30 mouse cellular contexts compared by ENCODE assay signal in the genomic region with DNA sequence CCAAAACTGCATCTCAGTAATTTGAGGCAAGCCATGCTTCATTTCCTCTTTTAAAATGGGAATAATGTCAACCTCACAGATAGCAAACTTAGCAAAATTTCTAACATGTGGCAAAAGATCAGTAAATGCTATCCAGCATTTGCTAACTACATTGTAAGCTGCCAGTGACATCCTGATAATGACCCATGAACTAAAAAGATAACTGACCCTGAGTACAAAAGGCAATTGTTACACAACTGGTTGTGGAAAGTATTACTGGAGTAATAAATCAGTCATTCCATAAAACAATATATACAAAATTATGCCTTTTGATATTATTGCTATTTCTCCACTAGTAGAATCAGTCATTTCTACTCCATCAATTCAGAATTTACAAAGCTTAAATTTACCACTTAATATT. TPM values are rescaled to one million over a fixed set of nuclear protein-coding genes. Genes with fewer than 3 reads are reported as not detected.
DNase-seq lines count a peak whose midpoint lies in the region; ATAC-seq and TF ChIP-seq lines count a peak whose summit lies in the region.
"Had no signal": no experiment of that assay in that cellular context is flagged by ENCODE, and none has a peak within 500 bp of the region (broad histone marks: within the 10 kb centered on the region; RNA-seq: fewer than 3 reads in every experiment).

No protein-coding gene starts in this region.

- ATAC-seq in hindbrain, embryonic 14.5 days (ENCODE audit: low FRiP score), result no peak
- no peak for ATAC-seq in hindbrain, embryonic 16.5 days
- ATAC-seq in neural tube, embryonic 13.5 days (ENCODE audit: low read depth), result no peak
- ATAC-seq in frontal cortex, adult (ENCODE audit: low TSS enrichment), result no peak
- ATAC-seq in inflammation-experienced regulatory T-cells, adult 6 months, result no peak
- ATAC-seq: CD4-positive, CD25-positive, alpha-beta regulatory T cell, adult 4 months; forebrain, embryonic 15.5 days; hindbrain, postnatal 0 days; Patski had no signal

- no peak for TF ChIP-seq RAD21 in MEL (IDR thresholded peaks at IDR 0.05; ENCODE audit: low read depth, low read length)

- TF ChIP-seq POLR2A in MEL (IDR thresholded peaks at IDR 0.05; ENCODE audit: control insufficient read depth in 1 of 2, insufficient read depth in 1 of 2, low read depth in 1 of 2, low read length in 2 of 2, poor library complexity in 1 of 2), result no peak

- peaks cover 29% of the 10 kb centered on the region for H3K4me1 ChIP-seq in hindbrain, embryonic 14.5 days (replicated peaks; ENCODE audit: control insufficient read depth, insufficient read depth, low read length)
- H3K4me1 ChIP-seq in hindbrain, embryonic 16.5 days (ENCODE audit: control insufficient read depth, insufficient read depth, low read depth, low read length), result peaks cover 25% of the 10 kb centered on the region
- peaks cover 33% of the 10 kb centered on the region for H3K4me1 ChIP-seq in neural tube, embryonic 13.5 days (replicated peaks)
- H3K4me1 ChIP-seq in MEL (ENCODE audit: control insufficient read depth in 1 of 2, insufficient read depth in 2 of 2, low read length in 2 of 2), result peaks cover 11 to 21% of the 10 kb centered on the region in 2 experiments

- no peak overlapping the region for H3K4me2 ChIP-seq in hindbrain, embryonic 14.5 days (replicated peaks)
- no peak overlapping the region for H3K4me2 ChIP-seq in hindbrain, embryonic 16.5 days (ENCODE audit: low read length)
- no peak overlapping the region; the same call in 1 of the 2 replicates for H3K4me2 ChIP-seq in neural tube, embryonic 13.5 days
- H3K4me2 ChIP-seq: forebrain, embryonic 12.5 days; forebrain, embryonic 15.5 days; heart, embryonic 11.5 days; heart, embryonic 15.5 days had no signal

- peak; percentile 30 to 33; a peak in 3 of 4 replicates for TF ChIP-seq EP300 in MEL (IDR thresholded peaks at IDR 0.05; ENCODE audit: low read depth in 1 of 2, low read length in 2 of 2)

- H3K27me3 ChIP-seq in hindbrain, embryonic 14.5 days (ENCODE audit: control insufficient read depth, insufficient read depth, low read length), result no peaks in the 10 kb centered on the region
- H3K27me3 ChIP-seq in hindbrain, embryonic 16.5 days (replicated peaks; ENCODE audit: control insufficient read depth, insufficient read depth, low read length), result no peaks in the 10 kb centered on the region
- H3K27me3 ChIP-seq in neural tube, embryonic 13.5 days, result no peaks in the 10 kb centered on the region
- no peaks in the 10 kb centered on the region for H3K27me3 ChIP-seq in MEL (ENCODE audit: control insufficient read depth in 1 of 2, insufficient read depth in 2 of 2, low read length in 2 of 2)
- H3K27me3 ChIP-seq: embryonic facial prominence, embryonic 13.5 days; forebrain, embryonic 12.5 days; forebrain, embryonic 15.5 days; heart, embryonic 15.5 days; Patski had no signal

- H3K9ac ChIP-seq in hindbrain, embryonic 14.5 days, result peak overlapping the region; percentile 45; the same call in 1 of the 2 replicates
- H3K9ac ChIP-seq in hindbrain, embryonic 16.5 days (ENCODE audit: low read depth, low read length), result no peak overlapping the region
- H3K9ac ChIP-seq in neural tube, embryonic 13.5 days, result 0 out of 2 replicates have a peak overlapping the region, but pooled peaks have one; percentile 50
- H3K9ac ChIP-seq in MEL (ENCODE audit: control insufficient read depth, low read depth, low read length, poor library complexity, severe bottlenecking), result no peak overlapping the region
- H3K9ac ChIP-seq: forebrain, embryonic 12.5 days; forebrain, embryonic 15.5 days; heart, embryonic 15.5 days had no signal

- no peak for TF ChIP-seq CTCF in MEL (IDR thresholded peaks at IDR 0.05 in 2 of 3, conservative IDR thresholded peaks at IDR 0.05 in 1 of 3; ENCODE audit: control insufficient read depth in 1 of 3, insufficient read depth in 1 of 3, low read depth in 2 of 3, low read length in 3 of 3, poor library complexity in 1 of 3, severe bottlenecking in 1 of 3)

- H3K27ac ChIP-seq in hindbrain, embryonic 14.5 days, result no peak overlapping the region
- no peak overlapping the region for H3K27ac ChIP-seq in hindbrain, embryonic 16.5 days (ENCODE audit: low read depth, low read length)
- no peak overlapping the region for H3K27ac ChIP-seq in neural tube, embryonic 13.5 days (replicated peaks)
- H3K27ac ChIP-seq in MEL (ENCODE audit: control insufficient read depth, low read depth, low read length) (no peak overlapping the region), macrophage (peak overlapping the region; percentile 86)
- H3K27ac ChIP-seq: embryonic facial prominence, embryonic 10.5 days; embryonic facial prominence, embryonic 13.5 days; forebrain, embryonic 12.5 days; forebrain, embryonic 15.5 days; heart, adult 2 months; heart, embryonic 15.5 days; hindbrain, embryonic 10.5 days; hindbrain, postnatal 0 days had no signal

- H3K36me3 ChIP-seq in hindbrain, embryonic 14.5 days (replicated peaks; ENCODE audit: control insufficient read depth, insufficient read depth), result peaks cover 59% of the 10 kb centered on the region
- H3K36me3 ChIP-seq in hindbrain, embryonic 16.5 days (ENCODE audit: control insufficient read depth, insufficient read depth, low read length), result peaks cover 21% of the 10 kb centered on the region
- H3K36me3 ChIP-seq in neural tube, embryonic 13.5 days, result peaks cover 54% of the 10 kb centered on the region
- H3K36me3 ChIP-seq in MEL (ENCODE audit: control insufficient read depth in 1 of 2, insufficient read depth in 2 of 2, low read length in 2 of 2) (peaks cover 0 to 32% of the 10 kb centered on the region in 2 experiments; a peak in 2 of 4 replicates), macrophage (ENCODE audit: inconsistent target) (peaks cover 30% of the 10 kb centered on the region)

- H3K9me3 ChIP-seq in hindbrain, embryonic 14.5 days (ENCODE audit: control insufficient read depth, low read length), result no peaks in the 10 kb centered on the region
- no peaks in the 10 kb centered on the region for H3K9me3 ChIP-seq in hindbrain, embryonic 16.5 days (ENCODE audit: control insufficient read depth, low read length)
- H3K9me3 ChIP-seq in neural tube, embryonic 13.5 days, result no peaks in the 10 kb centered on the region
- H3K9me3 ChIP-seq in MEL (replicated peaks; ENCODE audit: insufficient read depth, low read length), result no peaks in the 10 kb centered on the region
- H3K9me3 ChIP-seq: embryonic facial prominence, embryonic 10.5 days; embryonic facial prominence, embryonic 13.5 days; forebrain, embryonic 12.5 days; forebrain, embryonic 15.5 days; heart, embryonic 15.5 days; hindbrain, embryonic 10.5 days had no signal

- no peak for DNase-seq in hindbrain, embryonic 14.5 days (ENCODE audit: low spot score)
- DNase-seq in neural tube, embryonic 10.5 days (ENCODE audit: extremely low spot score, low spot score), result no peak
- DNase-seq in MEL (ENCODE audit: low read depth, low spot score), result no peak
- DNase-seq: adrenal gland, postnatal 14 days; cerebellum, adult 11-12 months; cerebellum, adult 8-10 months; cerebellum, postnatal 10 days; cerebellum, postnatal 36 days; embryo, embryonic 11 days; gastrocnemius, postnatal 10 days; gastrocnemius, postnatal 36 days; heart, adult 2 months; heart, postnatal 10 days; heart, postnatal 36 days had no signal

- H3K79me2 ChIP-seq in MEL (ENCODE audit: control insufficient read depth, insufficient read depth, low read length, poor library complexity) (peaks cover 28% of the 10 kb centered on the region), macrophage (ENCODE audit: inconsistent target) (peaks cover 66% of the 10 kb centered on the region)

- H3K4me3 ChIP-seq in hindbrain, embryonic 14.5 days (replicated peaks; ENCODE audit: low read length), result no peak overlapping the region
- no peak overlapping the region for H3K4me3 ChIP-seq in hindbrain, embryonic 16.5 days (ENCODE audit: low read length)
- no peak overlapping the region for H3K4me3 ChIP-seq in neural tube, embryonic 13.5 days
- H3K4me3 ChIP-seq in MEL (ENCODE audit: control insufficient read depth in 1 of 2, insufficient read depth in 1 of 2, low read depth in 2 of 2, low read length in 2 of 2), result no peak overlapping the region
- H3K4me3 ChIP-seq in macrophage (ENCODE audit: inconsistent target), result no peak overlapping the region
- H3K4me3 ChIP-seq: embryonic facial prominence, embryonic 10.5 days; embryonic facial prominence, embryonic 13.5 days; erythroblast, embryonic 14.5 days; forebrain, embryonic 12.5 days; forebrain, embryonic 15.5 days; heart, adult 2 months; heart, embryonic 15.5 days; hindbrain, embryonic 10.5 days had no signal

RNA-seq across cellular contexts. Expression of a gene that starts 3.4 kb away (rescaled TPM):
- 4.6 and 5.6 TPM in 2 replicates for polyA plus RNA-seq in hindbrain, embryonic 14.5 days (2014; fragmentation: Nextera tagmentation; extraction: Ambion mirVana)
- polyA plus RNA-seq in hindbrain, embryonic 16.5 days (2015; fragmentation: Nextera tagmentation; extraction: Ambion mirVana), result 6.5 and 7.1 TPM in 2 replicates
- polyA plus RNA-seq in neural tube, embryonic 13.5 days (2015; fragmentation: Nextera tagmentation; extraction: Ambion mirVana), result 6.2 and 6.9 TPM in 2 replicates
- 31.6 and 37.0 TPM in 2 replicates for total RNA-seq in MEL (2012; rRNA removed)
- polyA plus RNA-seq in MEL (2012; ENCODE audit: insufficient read depth in 1 of 2, insufficient read length in 2 of 2, low read depth in 1 of 2, low replicate concordance in 2 of 2, missing spikeins in 1 of 2), result 10 to 100 TPM; 56.4 to 76.3 TPM
- 100 to 1,000 TPM in 17 of 26 experiments, 10 to 100 TPM in 9; 20.6 to 250 (median 130) TPM for total RNA-seq in macrophage (2018; cell fraction: chromatin; rRNA removed)
- total RNA-seq in macrophage (2018; cell fraction: cytosol; rRNA removed), result 10 to 100 TPM; 16.9 to 87.7 (median 65.3) TPM
- 100 to 1,000 TPM in 10 of 26 experiments, 10 to 100 TPM in 16; 25.6 to 136 (median 96.6) TPM for total RNA-seq in macrophage (2018; cell fraction: nucleus; rRNA removed)
- 40.1 to 48.8 TPM (median 47.2 TPM) in 3 replicates for polyA plus RNA-seq in macrophage (2018)
- polyA plus RNA-seq in inflammation-experienced regulatory T-cells, adult 6 months (2017; shearing (Covaris generic)), result 1 to 10 TPM; 2.5 to 4.6 (median 3.3) TPM

RNA-seq across cellular contexts. Expression of a gene that starts 12.2 kb away (rescaled TPM):
- 1.7 and 2.5 TPM in 2 replicates for polyA plus RNA-seq in hindbrain, embryonic 14.5 days (2014; fragmentation: Nextera tagmentation; extraction: Ambion mirVana)
- polyA plus RNA-seq in hindbrain, embryonic 16.5 days (2015; fragmentation: Nextera tagmentation; extraction: Ambion mirVana), result 1.7 and 2.7 TPM in 2 replicates
- 1.2 TPM in 2 replicates for polyA plus RNA-seq in neural tube, embryonic 13.5 days (2015; fragmentation: Nextera tagmentation; extraction: Ambion mirVana)
- 0.72 and 0.81 TPM in 2 replicates for total RNA-seq in MEL (2012; rRNA removed)
- polyA plus RNA-seq in MEL (2012; ENCODE audit: insufficient read depth in 1 of 2, insufficient read length in 2 of 2, low read depth in 1 of 2, low replicate concordance in 2 of 2, missing spikeins in 1 of 2) (1 to 10 TPM in 1 of 2 experiments, not detected in 1; 1.3 TPM), macrophage (2018) (1.1 to 1.4 TPM (median 1.2 TPM) in 3 replicates)
- total RNA-seq in macrophage (2018; cell fraction: chromatin; rRNA removed), result 10 to 100 TPM in 12 of 26 experiments, 1 to 10 TPM in 14; 2.1 to 26.6 (median 9.3) TPM
- 1 to 10 TPM in 20 of 26 experiments, under 1 TPM in 6; 0.29 to 2.5 (median 1.3) TPM for total RNA-seq in macrophage (2018; cell fraction: cytosol; rRNA removed)
- total RNA-seq in macrophage (2018; cell fraction: nucleus; rRNA removed), result 10 to 100 TPM in 3 of 26 experiments, 1 to 10 TPM in 23; 1.7 to 11.6 (median 5.5) TPM
- 1 to 10 TPM in 2 of 3 experiments, under 1 TPM in 1; 0.58 to 2.1 (median 1.1) TPM for polyA plus RNA-seq in inflammation-experienced regulatory T-cells, adult 6 months (2017; shearing (Covaris generic))
- polyA plus RNA-seq: erythroblast, embryonic 14.5 days had no signal

RNA-seq across cellular contexts. Expression of a gene that starts 12.7 kb away (rescaled TPM):
- 1.6 and 2.4 TPM in 2 replicates for polyA plus RNA-seq in hindbrain, embryonic 14.5 days (2014; fragmentation: Nextera tagmentation; extraction: Ambion mirVana)
- polyA plus RNA-seq in hindbrain, embryonic 16.5 days (2015; fragmentation: Nextera tagmentation; extraction: Ambion mirVana), result 1.1 and 2.3 TPM in 2 replicates
- 3.2 and 4.3 TPM in 2 replicates for polyA plus RNA-seq in neural tube, embryonic 13.5 days (2015; fragmentation: Nextera tagmentation; extraction: Ambion mirVana)
- total RNA-seq in MEL (2012; rRNA removed), result 7.1 and 10.9 TPM in 2 replicates
- polyA plus RNA-seq in MEL (2012; ENCODE audit: insufficient read depth in 1 of 2, insufficient read length in 2 of 2, low read depth in 1 of 2, low replicate concordance in 2 of 2, missing spikeins in 1 of 2) (10 to 100 TPM in 1 of 2 experiments, not detected in 1; 15.3 TPM), macrophage (2018) (0.75 to 2.7 TPM (median 1.7 TPM) in 3 replicates)
- 1 to 10 TPM in 4 of 26 experiments, under 1 TPM in 1, not detected in 21; 0.98 to 1.4 (median 1.3) TPM for total RNA-seq in macrophage (2018; cell fraction: chromatin; rRNA removed)
- total RNA-seq in macrophage (2018; cell fraction: cytosol; rRNA removed), result 1 to 10 TPM in 21 of 26 experiments, under 1 TPM in 5; 0.47 to 2.3 (median 1.5) TPM
- 1 to 10 TPM in 3 of 26 experiments, under 1 TPM in 10, not detected in 13; 0.40 to 5.6 (median 0.67) TPM for total RNA-seq in macrophage (2018; cell fraction: nucleus; rRNA removed)
- 1 to 10 TPM; 1.3 to 2.8 (median 2.5) TPM for polyA plus RNA-seq in inflammation-experienced regulatory T-cells, adult 6 months (2017; shearing (Covaris generic))

RNA-seq across cellular contexts. Expression of a gene that starts 13.7 kb away (rescaled TPM):
- 418 and 454 TPM in 2 replicates for polyA plus RNA-seq in hindbrain, embryonic 14.5 days (2014; fragmentation: Nextera tagmentation; extraction: Ambion mirVana)
- 343 and 349 TPM in 2 replicates for polyA plus RNA-seq in hindbrain, embryonic 16.5 days (2015; fragmentation: Nextera tagmentation; extraction: Ambion mirVana)
- polyA plus RNA-seq in neural tube, embryonic 13.5 days (2015; fragmentation: Nextera tagmentation; extraction: Ambion mirVana), result 411 and 432 TPM in 2 replicates
- 5,378 and 5,815 TPM in 2 replicates for total RNA-seq in MEL (2012; rRNA removed)
- polyA plus RNA-seq in MEL (2012; ENCODE audit: insufficient read depth in 1 of 2, insufficient read length in 2 of 2, low read depth in 1 of 2, low replicate concordance in 2 of 2, missing spikeins in 1 of 2) (1,000 to 10,000 TPM in 1 of 2 experiments, 100 to 1,000 TPM in 1; 376 to 4,421 TPM), macrophage (2018) (321 to 741 TPM (median 672 TPM) in 3 replicates)
- 100 to 1,000 TPM in 23 of 26 experiments, 10 to 100 TPM in 3; 65.6 to 268 (median 152) TPM for total RNA-seq in macrophage (2018; cell fraction: chromatin; rRNA removed)
- total RNA-seq in macrophage (2018; cell fraction: cytosol; rRNA removed), result 100 to 1,000 TPM; 274 to 584 (median 379) TPM
- total RNA-seq in macrophage (2018; cell fraction: nucleus; rRNA removed), result 100 to 1,000 TPM; 112 to 309 (median 144) TPM
- polyA plus RNA-seq in inflammation-experienced regulatory T-cells, adult 6 months (2017; shearing (Covaris generic)), result 1,000 to 10,000 TPM; 1,163 to 1,603 (median 1,351) TPM

RNA-seq across cellular contexts. Expression of a gene that starts 57.7 kb away (rescaled TPM):
- 4.0 and 4.2 TPM in 2 replicates for polyA plus RNA-seq in hindbrain, embryonic 14.5 days (2014; fragmentation: Nextera tagmentation; extraction: Ambion mirVana)
- polyA plus RNA-seq in hindbrain, embryonic 16.5 days (2015; fragmentation: Nextera tagmentation; extraction: Ambion mirVana), result 3.6 and 5.4 TPM in 2 replicates
- polyA plus RNA-seq in neural tube, embryonic 13.5 days (2015; fragmentation: Nextera tagmentation; extraction: Ambion mirVana), result 3.2 TPM in 2 replicates
- 7.5 and 10.7 TPM in 2 replicates for total RNA-seq in MEL (2012; rRNA removed)
- 10 to 100 TPM in 1 of 2 experiments, not detected in 1; 10.0 TPM for polyA plus RNA-seq in MEL (2012; ENCODE audit: insufficient read depth in 1 of 2, insufficient read length in 2 of 2, low read depth in 1 of 2, low replicate concordance in 2 of 2, missing spikeins in 1 of 2)
- total RNA-seq in macrophage (2018; cell fraction: chromatin; rRNA removed), result 100 to 1,000 TPM in 15 of 26 experiments, 10 to 100 TPM in 11; 20.5 to 641 (median 175) TPM
- 100 to 1,000 TPM; 128 to 783 (median 543) TPM for total RNA-seq in macrophage (2018; cell fraction: cytosol; rRNA removed)
- total RNA-seq in macrophage (2018; cell fraction: nucleus; rRNA removed), result 100 to 1,000 TPM in 18 of 26 experiments, 10 to 100 TPM in 8; 75.1 to 591 (median 408) TPM
- 118 to 323 TPM (median 130 TPM) in 3 replicates for polyA plus RNA-seq in macrophage (2018)
- 100 to 1,000 TPM; 172 to 210 (median 188) TPM for polyA plus RNA-seq in inflammation-experienced regulatory T-cells, adult 6 months (2017; shearing (Covaris generic))
- polyA plus RNA-seq: erythroblast, embryonic 14.5 days had no signal

Comparison
In these comparisons a context has a peak if more than half of its experiments do, and no peak if none do; other contexts are left out.
1. H3K9ac ChIP-seq: peak in hindbrain, embryonic 14.5 days (single experiment) and neural tube, embryonic 13.5 days (single experiment); none in hindbrain, embryonic 16.5 days (single experiment) and MEL (single experiment).